Mouse (Mus musculus): ENCODE data around the gene Plekhh2. TPM values are rescaled to one million over a fixed set of nuclear protein-coding genes. Genes with fewer than 3 reads are reported as not detected.

Gene Plekhh2
- polyA plus RNA-seq, 1 experiment from 2014 or later: 13.9 TPM

- no peaks in the 10 kb centered on the region for H3K36me3 ChIP-seq (ENCODE audit: control insufficient read depth, insufficient read depth, low read length)
- H3K9ac ChIP-seq (ENCODE audit: low read depth, low read length): no peak overlapping the region
- H3K4me3 ChIP-seq (ENCODE audit: low read length): no peak overlapping the region
- H3K27ac ChIP-seq (ENCODE audit: low read depth, low read length): no peak overlapping the region
- no peak overlapping the region for H3K4me2 ChIP-seq (replicated peaks; ENCODE audit: low read depth, low read length)
- H3K4me1 ChIP-seq (ENCODE audit: control insufficient read depth, insufficient read depth, low read length): peaks cover 6% of the 10 kb centered on the region; the same call in 1 of the 2 replicates
- no peaks in the 10 kb centered on the region for H3K9me3 ChIP-seq (ENCODE audit: control insufficient read depth, low read length)
- ATAC-seq (ENCODE audit: low FRiP score, low TSS enrichment): no peak
- H3K27me3 ChIP-seq (ENCODE audit: control insufficient read depth, insufficient read depth, low read length): no peaks in the 10 kb centered on the region
- WGBS: 59% methylated on average over 4 of the region's 4 CpGs
These were observed 2.5 kb upstream of the Plekhh2 start for GRCm38 (mm10) chr17:84509176-84509575.

DNA sequence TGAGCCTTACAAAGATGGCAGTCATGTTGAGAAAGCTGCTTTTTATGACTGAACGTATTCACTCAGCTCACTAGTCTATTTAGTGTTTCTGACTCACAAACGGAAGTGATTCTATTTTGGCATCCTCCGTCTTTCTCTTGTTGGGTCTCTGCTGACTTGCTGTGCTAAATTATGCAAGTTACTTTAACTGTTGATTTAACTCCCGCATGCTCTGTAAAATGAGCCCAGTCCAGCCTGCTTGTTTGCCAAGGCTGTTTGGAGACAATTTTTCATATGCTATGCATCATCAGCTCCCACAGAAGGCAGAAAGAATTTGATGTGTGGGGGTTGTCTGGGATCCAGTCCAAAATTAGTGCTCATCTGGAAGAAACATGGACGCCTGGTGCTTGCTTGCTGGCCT is 1.3 kb upstream of the Plekhh2 start:
- Histone ChIP-seq H3K36me3 (ENCODE audit: control insufficient read depth, insufficient read depth, low read length) (no peaks in the 10 kb centered on the region), H3K4me1 (ENCODE audit: control insufficient read depth, insufficient read depth, low read length) (peaks cover 6% of the 10 kb centered on the region; the same call in 1 of the 2 replicates), H3K9ac (ENCODE audit: low read depth, low read length) (no peak overlapping the region), H3K4me3 (ENCODE audit: low read length) (no peak overlapping the region), H3K9me3 (ENCODE audit: control insufficient read depth, low read length) (no peaks in the 10 kb centered on the region), H3K4me2 (replicated peaks; ENCODE audit: low read depth, low read length) (no peak overlapping the region), H3K27ac (ENCODE audit: low read depth, low read length) (peak overlapping the region; percentile 82; the same call in 1 of the 2 replicates), H3K27me3 (ENCODE audit: control insufficient read depth, insufficient read depth, low read length) (no peaks in the 10 kb centered on the region)
- peak; percentile 45; the same call in 1 of the 2 replicates for ATAC-seq (ENCODE audit: low FRiP score, low TSS enrichment)
- WGBS: 37% methylated on average over 5 of the region's 5 CpGs

DNA sequence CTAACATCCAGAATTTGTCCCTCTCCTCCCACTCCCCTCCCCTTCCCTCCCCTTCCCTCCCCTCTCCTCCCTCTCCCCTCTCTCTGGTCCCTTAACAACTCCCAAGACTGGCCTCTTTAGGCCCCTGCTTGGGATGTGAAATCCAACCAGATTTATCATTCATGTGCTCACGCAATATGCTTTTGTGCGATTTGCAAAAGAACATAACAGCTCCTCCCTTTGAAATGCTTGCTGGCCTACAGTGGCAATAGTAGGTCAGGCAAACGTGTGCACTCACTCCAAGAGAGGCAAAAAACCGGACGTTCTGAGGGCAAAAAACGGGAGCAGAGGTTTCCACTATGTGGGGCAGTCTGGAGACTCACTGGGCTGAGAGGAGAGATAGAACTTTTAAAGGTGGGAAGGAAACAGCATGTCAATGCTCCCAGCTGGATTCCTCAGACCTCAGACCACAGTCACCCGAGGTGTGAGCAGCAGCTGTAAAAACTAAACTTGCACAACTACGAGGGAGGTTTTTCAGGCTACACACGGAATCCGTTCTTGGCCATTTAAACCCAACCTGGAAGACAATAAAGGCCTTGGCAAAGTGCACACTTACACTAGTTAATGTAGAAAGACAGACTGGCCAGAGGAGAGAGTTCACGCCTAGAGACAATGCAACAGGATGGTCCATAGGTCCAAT is 595 bp upstream of the Plekhh2 start:
- Histone ChIP-seq H3K9ac (ENCODE audit: low read depth, low read length) (peak overlapping the region; percentile 89), H3K4me2 (replicated peaks; ENCODE audit: low read depth, low read length) (peak overlapping the region; percentile 85), H3K27me3 (ENCODE audit: control insufficient read depth, insufficient read depth, low read length) (no peaks in the 10 kb centered on the region), H3K36me3 (ENCODE audit: control insufficient read depth, insufficient read depth, low read length) (no peaks in the 10 kb centered on the region), H3K9me3 (ENCODE audit: control insufficient read depth, low read length) (no peaks in the 10 kb centered on the region), H3K27ac (ENCODE audit: low read depth, low read length) (peak overlapping the region; percentile 92), H3K4me3 (ENCODE audit: low read length) (peak overlapping the region; percentile 84), H3K4me1 (ENCODE audit: control insufficient read depth, insufficient read depth, low read length) (peaks cover 6% of the 10 kb centered on the region; the same call in 1 of the 2 replicates)
- no peak; the same call in 1 of the 2 replicates for ATAC-seq (ENCODE audit: low FRiP score, low TSS enrichment)
- WGBS: 21% methylated on average over 11 of the region's 11 CpGs

DNA sequence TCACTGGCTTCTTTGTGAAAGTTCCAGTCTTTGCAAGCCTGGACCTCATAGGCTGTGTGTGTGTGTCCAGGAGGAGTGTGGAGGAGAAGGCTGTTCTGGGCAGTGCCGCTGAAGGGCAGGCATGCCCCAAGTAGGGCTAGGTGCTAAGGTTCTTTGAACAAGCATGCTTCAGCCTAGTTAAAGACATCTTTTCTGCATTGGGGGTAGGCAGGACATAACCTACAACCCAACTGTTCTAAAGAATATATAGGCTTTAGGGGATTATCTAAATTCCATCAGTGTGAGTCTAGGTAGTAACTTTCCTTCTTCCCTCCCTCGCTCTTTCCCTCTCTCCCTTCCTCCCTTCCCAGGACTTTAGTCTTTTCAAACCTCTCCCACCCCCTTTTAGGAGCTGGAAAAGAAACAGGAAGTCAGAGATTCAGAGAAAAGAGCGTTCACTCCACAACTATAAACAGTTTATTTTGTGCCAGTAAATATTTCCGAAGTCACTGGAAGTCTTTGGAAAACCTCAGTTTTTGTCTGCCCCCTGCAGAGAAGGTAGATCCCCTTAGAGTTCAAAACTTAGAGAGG is 906 bp downstream of the Plekhh2 start:
- 25% methylated on average over 4 of the region's 4 CpGs for WGBS
- peak overlapping the region; percentile 92; the same call in 1 of the 2 replicates for H3K27ac ChIP-seq (ENCODE audit: low read depth, low read length)
- H3K36me3 ChIP-seq (ENCODE audit: control insufficient read depth, insufficient read depth, low read length): no peaks in the 10 kb centered on the region
- H3K4me1 ChIP-seq (ENCODE audit: control insufficient read depth, insufficient read depth, low read length): peaks cover 6% of the 10 kb centered on the region; the same call in 1 of the 2 replicates
- no peaks in the 10 kb centered on the region for H3K9me3 ChIP-seq (ENCODE audit: control insufficient read depth, low read length)
- peak overlapping the region; percentile 84 for H3K4me3 ChIP-seq (ENCODE audit: low read length)
- H3K27me3 ChIP-seq (ENCODE audit: control insufficient read depth, insufficient read depth, low read length): no peaks in the 10 kb centered on the region
- peak overlapping the region; percentile 89 for H3K9ac ChIP-seq (ENCODE audit: low read depth, low read length)
- peak overlapping the region; percentile 85 for H3K4me2 ChIP-seq (replicated peaks; ENCODE audit: low read depth, low read length)
- peak; percentile 62 for ATAC-seq (ENCODE audit: low FRiP score, low TSS enrichment)

DNA sequence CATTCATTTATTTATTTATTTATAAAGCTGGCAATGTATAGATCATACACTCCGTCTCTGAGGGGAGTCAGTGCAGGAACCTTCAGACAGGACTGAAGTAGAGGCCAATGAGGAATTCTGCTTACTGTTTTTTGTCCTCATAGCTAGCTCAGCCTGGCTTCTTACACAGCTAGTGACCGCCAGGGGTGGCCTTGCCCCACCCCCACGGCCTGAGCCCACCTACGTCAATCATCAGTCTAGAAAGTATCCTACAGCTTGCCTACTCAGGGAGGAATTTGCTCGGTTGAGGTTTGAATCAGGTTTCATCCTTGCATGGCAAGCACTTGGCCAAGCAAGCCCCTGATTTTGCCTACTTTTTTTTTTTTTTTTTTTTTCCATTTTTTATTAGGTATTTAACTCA is 4.2 kb downstream of the Plekhh2 start:
- Histone ChIP-seq H3K4me3 (ENCODE audit: low read length) (no peak overlapping the region), H3K27ac (ENCODE audit: low read depth, low read length) (no peak overlapping the region), H3K4me1 (ENCODE audit: control insufficient read depth, insufficient read depth, low read length) (peaks cover 6% of the 10 kb centered on the region; the same call in 1 of the 2 replicates), H3K36me3 (ENCODE audit: control insufficient read depth, insufficient read depth, low read length) (no peaks in the 10 kb centered on the region), H3K9me3 (ENCODE audit: control insufficient read depth, low read length) (no peaks in the 10 kb centered on the region), H3K27me3 (ENCODE audit: control insufficient read depth, insufficient read depth, low read length) (no peaks in the 10 kb centered on the region), H3K4me2 (replicated peaks; ENCODE audit: low read depth, low read length) (no peak overlapping the region), H3K9ac (ENCODE audit: low read depth, low read length) (no peak overlapping the region)
- 78% methylated on average over 5 of the region's 5 CpGs for WGBS
- no peak for ATAC-seq (ENCODE audit: low FRiP score, low TSS enrichment)

DNA sequence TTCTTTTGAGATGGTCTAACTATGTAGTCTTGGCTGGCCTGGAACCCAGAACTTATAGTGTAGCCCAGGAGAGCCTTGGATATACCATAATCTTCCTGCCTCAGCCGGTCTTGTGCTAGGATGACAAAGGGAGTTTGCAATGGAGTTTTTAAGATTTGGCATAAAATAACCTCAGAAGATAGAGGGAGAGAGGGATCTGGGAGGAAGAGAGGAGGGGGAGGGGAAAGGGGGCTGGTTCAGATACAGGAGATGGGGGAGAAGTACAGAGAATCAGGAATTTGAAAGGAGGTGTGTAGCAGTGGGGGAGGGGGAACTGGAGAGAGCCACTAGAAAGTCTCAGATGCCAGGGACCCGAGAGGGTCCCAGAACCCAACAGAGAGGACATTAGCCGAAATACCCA is 7.7 kb downstream of the Plekhh2 start:
- Histone ChIP-seq H3K9ac (ENCODE audit: low read depth, low read length) (no peak overlapping the region), H3K4me1 (ENCODE audit: control insufficient read depth, insufficient read depth, low read length) (no peaks in the 10 kb centered on the region), H3K4me3 (ENCODE audit: low read length) (no peak overlapping the region), H3K27ac (ENCODE audit: low read depth, low read length) (no peak overlapping the region), H3K27me3 (ENCODE audit: control insufficient read depth, insufficient read depth, low read length) (no peaks in the 10 kb centered on the region), H3K9me3 (ENCODE audit: control insufficient read depth, low read length) (no peaks in the 10 kb centered on the region), H3K4me2 (replicated peaks; ENCODE audit: low read depth, low read length) (no peak overlapping the region), H3K36me3 (ENCODE audit: control insufficient read depth, insufficient read depth, low read length) (peaks cover 2% of the 10 kb centered on the region; the same call in 1 of the 2 replicates)
- WGBS: 89% methylated on average over 3 of the region's 3 CpGs
- ATAC-seq (ENCODE audit: low FRiP score, low TSS enrichment): no peak

DNA sequence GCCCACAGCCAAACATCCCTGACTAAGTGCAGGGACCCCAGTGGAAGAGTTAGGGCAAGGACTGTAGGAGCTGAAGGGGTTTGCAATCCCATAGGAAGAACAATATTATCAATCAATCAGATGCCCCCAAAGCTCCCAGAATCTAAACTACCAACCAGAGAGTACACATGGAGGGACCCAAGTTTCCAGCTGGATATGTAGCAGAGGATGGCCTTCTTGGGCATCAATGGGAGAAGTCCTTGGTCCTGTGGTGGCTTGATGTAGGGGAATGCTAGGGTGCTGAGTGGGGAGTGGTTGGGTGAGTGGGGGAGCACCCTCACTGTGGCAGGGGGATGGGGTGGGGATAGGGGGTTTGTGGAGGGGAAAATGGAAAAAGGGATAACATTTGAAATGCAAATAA is 8.4 kb downstream of the Plekhh2 start:
- Histone ChIP-seq H3K4me2 (replicated peaks; ENCODE audit: low read depth, low read length) (no peak overlapping the region), H3K27me3 (ENCODE audit: control insufficient read depth, insufficient read depth, low read length) (no peaks in the 10 kb centered on the region), H3K9me3 (ENCODE audit: control insufficient read depth, low read length) (no peaks in the 10 kb centered on the region), H3K4me3 (ENCODE audit: low read length) (no peak overlapping the region), H3K9ac (ENCODE audit: low read depth, low read length) (no peak overlapping the region), H3K27ac (ENCODE audit: low read depth, low read length) (no peak overlapping the region), H3K4me1 (ENCODE audit: control insufficient read depth, insufficient read depth, low read length) (no peaks in the 10 kb centered on the region), H3K36me3 (ENCODE audit: control insufficient read depth, insufficient read depth, low read length) (peaks cover 2% of the 10 kb centered on the region; the same call in 1 of the 2 replicates)
- ATAC-seq (ENCODE audit: low FRiP score, low TSS enrichment): no peak

DNA sequence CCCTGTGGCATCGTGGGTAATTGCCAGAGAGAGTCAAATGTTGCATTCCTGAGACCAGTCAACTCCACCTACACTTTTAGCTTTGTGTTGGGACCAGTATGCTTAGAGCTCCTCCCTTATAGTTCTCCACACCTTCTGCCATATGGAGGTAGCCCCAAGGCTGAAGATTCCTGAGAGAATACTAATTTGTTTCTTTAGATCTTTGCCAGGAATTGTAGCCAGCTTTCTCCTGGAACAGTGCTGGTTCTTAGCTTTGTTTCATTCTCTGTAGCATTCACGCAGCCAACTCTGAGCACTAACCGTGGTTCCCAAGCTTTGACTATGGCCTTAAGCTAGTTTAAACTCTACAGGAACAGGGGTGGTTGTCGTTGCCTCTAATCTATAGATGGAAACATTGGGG is 17.7 kb downstream of the Plekhh2 start:
- no peak for ATAC-seq (ENCODE audit: low FRiP score, low TSS enrichment)
- H3K27me3 ChIP-seq (ENCODE audit: control insufficient read depth, insufficient read depth, low read length): no peaks in the 10 kb centered on the region
- no peaks in the 10 kb centered on the region for H3K36me3 ChIP-seq (ENCODE audit: control insufficient read depth, insufficient read depth, low read length)
- WGBS: 88% methylated on average over 4 of the region's 4 CpGs
- no peaks in the 10 kb centered on the region for H3K9me3 ChIP-seq (ENCODE audit: control insufficient read depth, low read length)
- H3K4me2 ChIP-seq (replicated peaks; ENCODE audit: low read depth, low read length): no peak overlapping the region
- no peak overlapping the region for H3K27ac ChIP-seq (ENCODE audit: low read depth, low read length)
- no peak overlapping the region for H3K4me3 ChIP-seq (ENCODE audit: low read length)
- peaks cover 16% of the 10 kb centered on the region; the same call in 1 of the 2 replicates for H3K4me1 ChIP-seq (ENCODE audit: control insufficient read depth, insufficient read depth, low read length)
- no peak overlapping the region for H3K9ac ChIP-seq (ENCODE audit: low read depth, low read length)

- Histone ChIP-seq H3K27me3 (ENCODE audit: control insufficient read depth, insufficient read depth, low read length) (no peaks in the 10 kb centered on the region), H3K4me2 (replicated peaks; ENCODE audit: low read depth, low read length) (no peak overlapping the region), H3K36me3 (ENCODE audit: control insufficient read depth, insufficient read depth, low read length) (no peaks in the 10 kb centered on the region), H3K27ac (ENCODE audit: low read depth, low read length) (no peak overlapping the region), H3K9ac (ENCODE audit: low read depth, low read length) (no peak overlapping the region), H3K4me1 (ENCODE audit: control insufficient read depth, insufficient read depth, low read length) (peaks cover 16% of the 10 kb centered on the region; the same call in 1 of the 2 replicates), H3K4me3 (ENCODE audit: low read length) (no peak overlapping the region), H3K9me3 (ENCODE audit: control insufficient read depth, low read length) (no peaks in the 10 kb centered on the region)
- no peak for ATAC-seq (ENCODE audit: low FRiP score, low TSS enrichment)
- WGBS: 53% methylated on average over 3 of the region's 3 CpGs
These were observed 18.6 kb downstream of the Plekhh2 start for GRCm38 (mm10) chr17:84530202-84530796.
